Mouse (Mus musculus) gastrocnemius, postnatal 25 days (tissue): ENCODE data around the gene Slit2. TPM values are rescaled to one million over a fixed set of nuclear protein-coding genes. Genes with fewer than 3 reads are reported as not detected.

Source experiments
- DNase-seq: peaks from one replicate; pipeline ENCODE4 v3.0.0; 2022
- total RNA-seq, 2 experiments: library from RNA; stranded (reverse); gene quantifications; 1 replicate in 1 of 2; 2 replicates in 1 of 2; pipeline ENCODE4 v1.2.3; 2021

Slit2 gene
- total RNA-seq, 2 experiments from 2014 or later, result 0.54 to 1.1 TPM

- no peak for DNase-seq
Observed at GRCm38 (mm10) chr5:48050637-48051314, 67.8 kb downstream of the Slit2 start.

- DNase-seq, result no peak
Observed at GRCm38 (mm10) chr5:48058612-48059011, 75.7 kb downstream of the Slit2 start.

DNA sequence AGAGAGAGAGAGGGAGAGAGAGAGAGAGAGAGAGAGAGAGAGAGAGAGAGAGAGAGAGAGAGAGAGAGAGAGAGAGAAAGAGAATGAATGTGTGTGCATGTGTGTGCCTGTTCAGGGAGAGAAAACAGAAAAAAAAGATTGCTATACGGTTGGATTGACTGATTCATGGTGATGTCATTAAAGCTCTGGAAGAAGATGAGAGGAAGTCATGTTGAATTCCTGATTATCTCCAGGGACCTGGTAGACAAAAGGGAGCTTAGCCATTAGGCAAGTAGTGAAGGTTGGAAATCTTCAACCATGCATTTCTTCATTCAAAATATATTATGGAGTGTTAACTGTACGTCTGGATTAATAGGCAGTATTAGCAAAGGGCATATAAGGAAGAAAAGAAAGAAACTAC lies 77.8 kb downstream of the Slit2 start:
- no peak for DNase-seq

DNA sequence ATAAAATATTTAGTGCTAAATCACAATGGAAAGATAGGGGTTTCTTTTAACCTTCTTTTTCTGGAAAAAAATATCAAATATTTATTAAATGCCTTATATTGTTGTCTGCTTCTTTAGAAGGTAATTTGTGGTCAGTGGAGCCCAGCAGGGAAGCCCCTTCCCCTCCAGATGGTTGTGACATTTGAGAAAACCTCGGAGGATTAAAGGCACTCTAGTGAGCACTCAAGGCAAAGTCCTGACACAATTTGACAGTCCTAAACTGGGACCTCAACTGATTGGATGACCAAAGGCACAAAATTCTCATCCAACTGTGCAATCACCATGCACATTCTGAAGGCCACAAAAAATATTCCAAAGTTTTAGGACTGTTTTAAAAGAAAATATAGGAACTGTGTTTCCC lies 95.8 kb downstream of the Slit2 start:
- DNase-seq, result no peak

DNA sequence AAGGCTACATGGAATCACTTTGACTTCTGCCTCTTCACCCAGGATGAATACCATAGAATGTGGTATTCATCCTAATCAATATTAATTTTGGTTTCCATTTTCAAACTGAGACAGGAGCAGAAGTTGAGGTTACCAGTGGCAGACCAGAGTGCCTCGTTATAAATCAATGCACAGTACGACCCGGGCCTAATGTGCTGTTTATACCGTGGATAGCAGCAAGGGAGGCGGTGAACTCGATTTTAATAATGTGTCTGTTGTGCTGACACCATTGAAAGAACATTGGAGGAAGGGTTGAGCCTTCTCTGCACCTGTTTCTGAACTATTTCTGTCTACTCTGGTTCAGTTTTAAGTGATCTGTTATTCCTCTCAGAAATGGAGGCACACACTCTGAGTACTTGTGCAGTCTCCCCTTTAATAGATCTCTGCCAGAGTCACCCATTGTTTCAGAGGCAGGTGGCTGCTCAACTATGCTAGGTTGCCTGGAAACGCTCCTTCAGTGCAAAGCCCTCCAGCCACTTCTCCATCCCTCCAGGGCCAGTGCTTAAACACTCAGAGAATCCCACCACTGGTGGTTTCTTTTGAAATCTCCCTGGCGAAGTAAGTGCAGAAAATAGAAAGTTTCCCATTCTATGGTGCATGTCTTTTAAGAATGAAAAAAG lies 98.4 kb downstream of the Slit2 start:
- no peak for DNase-seq

- DNase-seq, result no peak
Observed at GRCm38 (mm10) chr5:48113400-48113799, 130.5 kb downstream of the Slit2 start.

- DNase-seq, result no peak
Observed at GRCm38 (mm10) chr5:48114969-48115537, 132.1 kb downstream of the Slit2 start.

GRCm38 (mm10) chr5:48122651-48123050 lies 139.7 kb downstream of the Slit2 start:
- no peak for DNase-seq

DNA sequence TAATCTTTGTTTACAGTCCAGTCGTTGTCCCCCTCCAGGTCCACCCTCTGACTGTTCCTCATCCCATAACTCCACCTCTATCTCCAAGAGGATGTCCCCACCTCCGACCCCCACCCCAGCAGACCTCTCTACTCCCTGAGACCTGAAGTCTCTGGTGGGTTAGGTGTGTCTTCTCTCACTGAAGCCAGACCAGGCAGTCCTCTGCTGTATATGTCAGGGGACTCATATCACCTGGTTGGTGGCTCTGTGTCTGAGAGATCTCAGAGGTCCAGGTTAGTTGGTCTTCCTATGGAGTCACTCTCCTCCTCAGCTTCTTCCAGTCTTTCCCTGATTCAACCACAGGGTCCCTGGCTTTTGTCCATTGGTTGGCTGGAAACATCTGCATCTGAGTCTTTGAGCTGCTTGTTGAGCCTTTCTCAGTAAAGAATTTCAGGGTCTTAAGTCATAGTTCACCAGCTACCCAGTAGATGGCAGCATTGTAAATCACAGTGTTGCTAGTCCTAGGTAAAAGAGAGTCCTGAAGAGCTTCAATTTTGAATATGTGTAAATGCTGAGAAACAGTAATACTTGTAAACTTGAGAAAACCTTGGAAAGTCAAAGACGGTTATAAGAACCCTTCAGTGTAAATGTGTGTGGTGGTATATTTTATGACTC lies 143.0 kb downstream of the Slit2 start:
- DNase-seq, result no peak

GRCm38 (mm10) chr5:48129981-48130380 lies 147.0 kb downstream of the Slit2 start:
- no peak for DNase-seq

- no peak for DNase-seq
Observed at GRCm38 (mm10) chr5:48136571-48136970, 153.6 kb downstream of the Slit2 start.

DNA sequence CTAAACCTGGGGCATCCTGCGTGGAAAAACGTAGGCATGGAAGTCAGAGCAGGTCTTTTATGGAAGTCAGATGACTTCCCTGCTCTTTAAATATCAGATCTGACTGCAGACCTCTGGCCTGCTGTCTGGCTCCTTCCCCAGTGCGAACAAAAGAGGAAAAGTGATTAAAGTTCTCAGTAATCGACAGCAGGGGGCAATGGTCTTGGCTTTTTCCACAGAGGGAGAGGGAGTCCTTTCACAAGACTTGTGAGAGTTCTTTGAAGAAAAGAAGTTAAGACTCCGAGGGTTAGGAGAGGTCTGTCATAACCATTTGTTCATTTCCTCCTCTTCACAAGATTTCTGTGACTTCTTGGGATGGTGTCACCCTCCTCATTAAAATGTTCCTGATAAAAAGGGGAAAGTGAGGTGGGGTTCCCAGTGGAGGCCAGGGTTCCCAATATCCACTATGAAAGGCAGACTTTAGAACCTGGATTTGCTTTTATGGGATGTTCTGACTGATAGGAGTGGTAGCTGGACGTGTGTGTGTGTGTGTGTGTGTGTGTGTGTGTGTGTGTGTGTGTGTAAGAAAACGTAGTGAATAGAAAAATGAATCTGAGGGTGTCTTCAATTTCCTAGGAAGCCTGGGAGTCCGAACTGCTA lies 156.0 kb downstream of the Slit2 start:
- DNase-seq, result no peak

DNA sequence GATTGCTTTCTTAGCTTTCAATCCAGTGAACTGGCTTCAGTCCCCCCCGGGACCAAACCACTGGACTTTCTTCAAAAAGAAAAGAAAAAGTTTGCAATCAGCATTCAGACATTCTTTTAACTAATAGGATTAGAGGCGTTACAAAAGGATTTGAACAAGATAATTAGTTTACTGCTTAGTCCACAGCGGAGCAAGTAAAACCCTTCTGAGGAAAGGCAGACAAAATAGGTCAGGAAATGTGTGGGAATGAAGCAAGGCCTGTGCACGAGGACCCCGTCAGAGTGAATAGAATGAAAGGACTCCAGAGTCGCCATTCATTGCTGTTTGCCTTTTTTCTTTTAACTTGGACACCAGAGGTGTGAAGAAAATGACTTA lies 156.5 kb downstream of the Slit2 start:
- DNase-seq, result no peak

- DNase-seq, result no peak
Observed at GRCm38 (mm10) chr5:48146082-48146481, 163.1 kb downstream of the Slit2 start.

DNA sequence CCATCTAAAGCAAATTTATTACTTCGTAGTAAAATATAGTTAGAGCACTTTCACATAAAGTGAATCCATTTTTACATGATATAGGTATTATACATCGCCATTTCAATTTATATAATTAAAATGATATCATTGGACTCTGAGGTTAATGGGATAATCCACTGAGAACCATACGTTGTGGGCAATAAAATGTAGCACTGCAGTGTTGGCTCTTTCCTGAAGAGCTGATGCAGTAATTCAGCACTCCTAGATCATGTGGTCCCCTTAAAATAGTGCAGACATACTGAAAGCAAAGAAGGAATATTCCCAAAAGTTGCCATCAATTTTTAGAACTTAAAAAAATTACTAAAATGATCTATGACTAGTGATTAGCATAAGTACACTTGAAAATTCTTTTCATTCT lies 177.9 kb downstream of the Slit2 start:
- no peak for DNase-seq

GRCm38 (mm10) chr5:48181646-48182302 lies 198.8 kb downstream of the Slit2 start:
- DNase-seq, result no peak

DNA sequence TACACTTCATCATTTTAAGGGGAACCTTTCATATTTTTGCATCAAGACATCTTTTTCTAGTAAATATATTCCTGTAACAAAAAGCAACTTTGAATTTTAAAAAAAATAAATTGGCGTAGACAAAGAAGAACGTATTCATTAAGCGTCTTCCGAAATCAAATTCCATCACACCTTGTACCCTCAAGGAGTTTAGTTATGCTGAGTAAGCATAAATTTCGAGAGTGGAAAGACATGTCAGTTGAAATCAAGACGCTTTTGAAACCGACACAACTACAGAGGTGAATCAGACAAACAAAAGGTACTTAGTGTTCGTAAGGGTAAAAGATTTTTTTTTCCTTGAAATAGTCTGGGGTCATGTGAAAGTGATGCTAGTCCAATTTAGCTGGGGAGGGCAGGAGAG lies 201.4 kb downstream of the Slit2 start:
- DNase-seq, result no peak

DNA sequence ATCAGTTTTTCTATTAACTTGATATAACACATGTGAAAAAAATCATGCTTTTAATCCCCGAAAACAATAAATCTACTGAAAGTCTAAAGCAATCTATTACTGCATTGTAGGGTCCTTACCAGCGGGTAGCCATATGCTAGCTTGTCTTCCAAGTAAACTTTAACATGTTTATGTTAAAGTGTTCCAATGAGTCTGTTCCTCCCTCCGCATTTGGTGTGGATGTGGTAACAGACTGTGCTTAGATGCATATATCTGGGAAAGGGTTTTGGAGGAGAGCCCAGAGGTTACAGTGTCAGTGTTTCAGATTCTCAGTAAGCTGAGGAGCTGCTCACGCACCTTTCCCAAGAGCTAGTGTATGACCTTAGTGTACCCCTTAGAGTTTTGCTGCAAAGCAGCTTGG lies 204.9 kb downstream of the Slit2 start:
- no peak for DNase-seq

GRCm38 (mm10) chr5:48199380-48199779 lies 216.4 kb downstream of the Slit2 start:
- no peak for DNase-seq

DNA sequence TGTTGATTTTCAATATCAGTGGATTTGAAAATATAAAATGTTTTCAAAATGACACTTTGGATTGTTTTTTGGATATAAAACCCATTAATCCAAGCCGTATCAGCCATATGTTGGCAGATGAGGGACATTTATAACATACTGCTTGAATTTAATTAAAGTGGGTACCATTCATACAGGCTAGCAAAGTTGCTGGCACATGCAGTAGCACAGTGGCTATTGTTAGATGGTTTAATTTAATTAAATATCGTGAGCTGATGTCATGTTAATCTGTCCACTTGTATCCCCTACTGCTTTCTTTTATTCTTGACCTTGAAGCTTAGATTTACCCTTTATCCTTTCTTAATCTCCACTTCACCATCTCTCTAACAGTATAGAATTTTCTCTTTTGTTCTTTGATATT lies 232.3 kb downstream of the Slit2 start:
- no peak for DNase-seq

DNA sequence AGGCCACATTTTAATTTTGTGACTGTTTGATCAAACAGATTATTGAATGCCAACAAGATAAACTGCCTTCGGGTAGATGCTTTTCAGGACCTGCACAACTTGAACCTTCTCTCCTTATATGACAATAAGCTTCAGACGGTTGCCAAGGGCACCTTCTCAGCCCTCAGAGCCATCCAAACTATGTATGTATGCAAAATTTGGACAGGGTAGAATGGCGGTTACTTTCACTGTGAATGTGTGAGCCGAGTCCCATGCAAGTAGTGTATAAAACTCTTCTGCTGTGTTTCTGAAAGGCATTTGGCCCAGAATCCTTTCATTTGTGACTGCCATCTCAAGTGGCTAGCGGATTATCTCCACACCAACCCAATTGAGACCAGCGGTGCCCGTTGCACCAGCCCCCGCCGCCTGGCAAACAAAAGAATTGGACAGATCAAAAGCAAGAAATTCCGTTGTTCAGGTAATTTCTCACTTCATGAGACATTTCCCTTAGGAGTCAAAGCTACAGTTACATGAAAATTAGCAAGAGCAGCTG lies 236.8 kb downstream of the Slit2 start:
- no peak for DNase-seq

GRCm38 (mm10) chr5:48225500-48225899 lies 242.6 kb downstream of the Slit2 start:
- no peak for DNase-seq
